Mouse (Mus musculus): Measurements from ENCODE around the gene Morn2.

The Morn2 gene

GRCm38 (mm10) chr17:80324521-80324920, 34.5 kb downstream of the Morn2 start:
- DNase-seq, result no peak

- no peak for DNase-seq
These were observed 35.5 kb downstream of the Morn2 start for GRCm38 (mm10) chr17:80325456-80325855.

- DNase-seq, result no peak
These were observed 36.4 kb downstream of the Morn2 start for GRCm38 (mm10) chr17:80326431-80326830.

- DNase-seq, result no peak
These were observed 42.4 kb downstream of the Morn2 start for GRCm38 (mm10) chr17:80332386-80332785.

- DNase-seq, result no peak
These were observed 55.3 kb downstream of the Morn2 start for GRCm38 (mm10) chr17:80345277-80345676.

GRCm38 (mm10) chr17:80346591-80347125, 56.7 kb downstream of the Morn2 start:
- DNase-seq, result no peak

Measured in layer of hippocampus, adult 9-11 months (tissue).